Mouse (Mus musculus): ENCODE data around the gene Gnao1. TPM values are rescaled to one million over a fixed set of nuclear protein-coding genes. Genes with fewer than 3 reads are reported as not detected.

The Gnao1 gene
- polyA plus RNA-seq, 2 experiments, result 0.14 to 0.37 TPM

DNA sequence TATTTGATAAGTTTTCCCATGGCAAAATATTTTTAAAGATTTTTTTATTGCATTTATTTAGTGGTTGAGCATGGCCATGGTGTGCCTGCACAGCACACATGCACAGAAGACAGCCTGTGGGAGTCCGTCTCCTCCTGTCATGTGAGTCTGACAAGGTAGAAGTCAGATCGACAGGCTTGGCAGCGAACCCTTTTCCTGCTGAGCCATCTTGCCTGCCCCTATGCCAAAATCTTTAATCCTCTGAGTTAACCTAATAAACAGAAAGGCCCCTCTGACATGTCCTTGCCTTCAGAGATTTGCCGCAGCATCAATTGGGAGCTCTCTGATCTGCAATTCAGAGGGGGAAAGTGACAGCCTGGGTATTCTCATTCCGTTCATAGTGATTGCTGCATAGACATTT lies 26.0 kb downstream of the Gnao1 start:
- 56% methylated on average over 5 of the region's 5 CpGs for WGBS (ENCODE audit: insufficient replicate concordance)
- no peak overlapping the region for H3K9ac ChIP-seq (replicated peaks)
- H3K4me1 ChIP-seq (replicated peaks; ENCODE audit: control insufficient read depth in 2 of 2, insufficient read depth in 2 of 2, low read length in 1 of 2), result no peaks in the 10 kb centered on the region
- H3K4me3 ChIP-seq (ENCODE audit: insufficient read depth in 1 of 2, low read depth in 2 of 2, low read length in 2 of 2), result no peak overlapping the region
- H3K27ac ChIP-seq, result no peak overlapping the region
- no peaks in the 10 kb centered on the region for H3K9me3 ChIP-seq (ENCODE audit: control insufficient read depth, low read length)
- H3K27me3 ChIP-seq (ENCODE audit: control insufficient read depth, insufficient read depth, low read length), result no peaks in the 10 kb centered on the region
- no peaks in the 10 kb centered on the region for H3K36me3 ChIP-seq (replicated peaks; ENCODE audit: control insufficient read depth, insufficient read depth, low read depth)
- DNase-seq (ENCODE audit: low read depth in 3 of 3, low spot score in 3 of 3) (no peak), ATAC-seq (ENCODE audit: insufficient read depth) (no peak)
- no peak overlapping the region for H3K4me2 ChIP-seq (ENCODE audit: low read depth)
- TF ChIP-seq EP300 (IDR thresholded peaks at IDR 0.05; ENCODE audit: low read depth), result no peak

DNA sequence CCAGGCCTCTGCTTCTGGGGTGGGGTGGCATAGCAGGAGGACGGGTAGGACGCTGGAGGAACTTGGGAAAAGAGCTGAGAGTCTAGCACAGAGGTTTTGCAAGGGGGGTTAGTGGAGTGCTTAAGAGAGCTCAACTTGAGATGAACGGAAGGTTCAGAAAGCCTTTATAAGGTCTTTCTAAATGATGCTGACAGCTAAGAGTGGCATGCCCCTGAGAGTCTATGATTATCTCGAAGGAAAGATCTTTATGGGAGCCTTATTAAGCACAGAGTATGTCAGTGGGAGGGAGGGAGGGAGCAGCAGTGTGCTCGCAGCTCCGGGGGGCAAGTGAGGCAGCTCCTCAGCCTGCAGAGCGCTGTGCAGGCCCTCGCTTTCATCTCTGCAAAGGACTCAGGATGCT lies 29.3 kb downstream of the Gnao1 start:
- no peaks in the 10 kb centered on the region for H3K36me3 ChIP-seq (replicated peaks; ENCODE audit: control insufficient read depth, insufficient read depth, low read depth)

DNA sequence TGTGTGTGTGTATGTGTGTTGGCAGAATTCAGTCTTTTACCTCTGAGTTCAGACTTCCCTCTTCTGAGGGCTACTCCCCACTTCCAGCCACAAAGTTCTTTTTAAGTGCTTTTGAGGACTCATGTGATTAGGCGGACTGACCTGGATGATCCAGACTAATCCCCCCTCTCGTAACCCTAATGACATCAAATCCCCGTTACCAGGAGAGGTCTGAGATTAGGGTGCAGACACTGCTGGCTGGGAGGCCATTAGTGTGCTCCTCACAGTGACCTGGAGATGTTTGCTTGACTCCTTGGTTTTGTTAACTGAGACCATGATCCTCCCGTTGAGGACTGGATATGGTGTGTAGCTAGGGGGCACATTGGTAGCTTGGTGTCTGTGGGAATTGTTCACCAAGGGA lies 30.7 kb downstream of the Gnao1 start:
- DNase-seq (ENCODE audit: low read depth in 3 of 3, low spot score in 3 of 3), result no peak
- H3K4me3 ChIP-seq (ENCODE audit: insufficient read depth in 1 of 2, low read depth in 2 of 2, low read length in 2 of 2), result no peak overlapping the region
- WGBS (ENCODE audit: insufficient replicate concordance), result 36% methylated on average over 4 of the region's 4 CpGs
- peaks cover 0 to 4% of the 10 kb centered on the region in 2 experiments; a peak in 1 of 4 replicates for H3K4me1 ChIP-seq (replicated peaks; ENCODE audit: control insufficient read depth in 2 of 2, insufficient read depth in 2 of 2, low read length in 1 of 2)
- ATAC-seq (ENCODE audit: insufficient read depth), result no peak
- H3K27me3 ChIP-seq (ENCODE audit: control insufficient read depth, insufficient read depth, low read length), result no peaks in the 10 kb centered on the region
- TF ChIP-seq EP300 (IDR thresholded peaks at IDR 0.05; ENCODE audit: low read depth), result no peak
- no peak for TF ChIP-seq CTCF (IDR thresholded peaks at IDR 0.05; ENCODE audit: low read depth)
- H3K9ac ChIP-seq (replicated peaks), result no peak overlapping the region
- no peak overlapping the region for H3K4me2 ChIP-seq (ENCODE audit: low read depth)
- no peaks in the 10 kb centered on the region for H3K36me3 ChIP-seq (replicated peaks; ENCODE audit: control insufficient read depth, insufficient read depth, low read depth)
- H3K27ac ChIP-seq, result no peak overlapping the region
- H3K9me3 ChIP-seq (ENCODE audit: control insufficient read depth, low read length), result no peaks in the 10 kb centered on the region

More for the DNA sequence above, 29.3 kb downstream of the Gnao1 start:
- no peaks in the 10 kb centered on the region for H3K27me3 ChIP-seq (ENCODE audit: control insufficient read depth, insufficient read depth, low read length)
- no peak for TF ChIP-seq EP300 (IDR thresholded peaks at IDR 0.05; ENCODE audit: low read depth)
- no peak for TF ChIP-seq CTCF (IDR thresholded peaks at IDR 0.05; ENCODE audit: low read depth)
- H3K4me3 ChIP-seq (ENCODE audit: insufficient read depth in 1 of 2, low read depth in 2 of 2, low read length in 2 of 2), result no peak overlapping the region
- ATAC-seq (ENCODE audit: insufficient read depth), result no peak
- WGBS (ENCODE audit: insufficient replicate concordance), result 46% methylated on average over 8 of the region's 8 CpGs
- H3K9me3 ChIP-seq (ENCODE audit: control insufficient read depth, low read length), result no peaks in the 10 kb centered on the region
- DNase-seq (ENCODE audit: low read depth in 3 of 3, low spot score in 3 of 3), result no peak
- no peak overlapping the region for H3K4me2 ChIP-seq (ENCODE audit: low read depth)
- no peak overlapping the region for H3K27ac ChIP-seq
- H3K9ac ChIP-seq (replicated peaks), result no peak overlapping the region
- no peaks in the 10 kb centered on the region for H3K4me1 ChIP-seq (replicated peaks; ENCODE audit: control insufficient read depth in 2 of 2, insufficient read depth in 2 of 2, low read length in 1 of 2)

DNA sequence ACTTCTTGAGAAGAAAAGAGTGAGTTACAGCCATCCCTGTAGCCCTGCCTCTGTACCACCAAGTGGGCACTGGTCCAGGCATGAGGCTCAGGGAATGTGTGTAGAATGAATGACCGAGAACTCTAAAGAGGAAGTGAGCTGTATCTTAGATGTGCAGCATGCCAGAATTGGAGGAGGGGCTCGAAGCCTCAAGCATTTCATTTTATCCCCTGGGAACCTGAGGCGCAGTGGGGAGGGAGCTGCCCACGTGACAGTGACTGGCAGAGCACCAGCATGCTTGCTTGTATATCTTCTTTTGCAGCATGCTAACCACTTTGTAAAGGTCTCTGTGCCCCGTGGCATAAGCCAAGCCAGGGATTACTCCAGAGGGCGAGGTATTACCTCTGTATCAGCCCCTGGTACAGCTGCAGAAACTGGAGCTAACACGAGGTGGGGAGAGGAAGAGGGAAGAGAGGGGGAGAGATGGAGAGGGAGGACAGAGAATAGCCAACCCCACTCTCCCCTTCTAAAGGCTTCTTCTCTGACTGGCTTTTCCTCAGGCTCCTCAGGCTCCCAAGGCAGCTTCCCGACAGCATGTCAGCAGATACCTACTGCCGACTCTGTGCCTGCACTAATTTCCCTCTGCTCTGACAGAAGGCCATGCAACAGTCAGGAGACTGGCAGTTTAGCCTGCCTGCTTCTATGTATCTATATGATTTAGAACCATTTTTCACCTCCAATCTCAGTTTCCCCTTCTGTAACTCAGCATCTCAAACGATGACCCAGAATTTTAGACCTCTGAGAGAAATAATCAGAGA lies 31.4 kb downstream of the Gnao1 start:
- WGBS (ENCODE audit: insufficient replicate concordance), result 22% methylated on average over 10 of the region's 10 CpGs

GRCm38 (mm10) chr8:93842574-93842973 lies 32.8 kb downstream of the Gnao1 start:
- DNase-seq (ENCODE audit: low read depth in 3 of 3, low spot score in 3 of 3) (no peak), ATAC-seq (ENCODE audit: insufficient read depth) (no peak)
- Histone ChIP-seq H3K4me1 (replicated peaks; ENCODE audit: control insufficient read depth in 2 of 2, insufficient read depth in 2 of 2, low read length in 1 of 2) (peaks cover 0 to 4% of the 10 kb centered on the region in 2 experiments; a peak in 1 of 4 replicates), H3K9me3 (ENCODE audit: control insufficient read depth, low read length) (no peaks in the 10 kb centered on the region), H3K27ac (no peak overlapping the region), H3K4me2 (ENCODE audit: low read depth) (no peak overlapping the region), H3K36me3 (replicated peaks; ENCODE audit: control insufficient read depth, insufficient read depth, low read depth) (no peaks in the 10 kb centered on the region), H3K4me3 (ENCODE audit: insufficient read depth in 1 of 2, low read depth in 2 of 2, low read length in 2 of 2) (no peak overlapping the region), H3K9ac (replicated peaks) (no peak overlapping the region), H3K27me3 (ENCODE audit: control insufficient read depth, insufficient read depth, low read length) (no peaks in the 10 kb centered on the region)
- no peak for TF ChIP-seq CTCF (IDR thresholded peaks at IDR 0.05; ENCODE audit: low read depth)
- no peak for TF ChIP-seq EP300 (IDR thresholded peaks at IDR 0.05; ENCODE audit: low read depth)
- 62% methylated on average over 4 of the region's 4 CpGs for WGBS (ENCODE audit: insufficient replicate concordance)

More for the DNA sequence above, 31.4 kb downstream of the Gnao1 start:
- no peaks in the 10 kb centered on the region for H3K27me3 ChIP-seq (ENCODE audit: control insufficient read depth, insufficient read depth, low read length)
- H3K36me3 ChIP-seq (replicated peaks; ENCODE audit: control insufficient read depth, insufficient read depth, low read depth), result no peaks in the 10 kb centered on the region
- no peak overlapping the region for H3K4me3 ChIP-seq (ENCODE audit: insufficient read depth in 1 of 2, low read depth in 2 of 2, low read length in 2 of 2)
- ATAC-seq (ENCODE audit: insufficient read depth), result no peak
- no peaks in the 10 kb centered on the region for H3K9me3 ChIP-seq (ENCODE audit: control insufficient read depth, low read length)
- DNase-seq (ENCODE audit: low read depth in 3 of 3, low spot score in 3 of 3), result no peak
- no peak overlapping the region for H3K4me2 ChIP-seq (ENCODE audit: low read depth)
- no peak for TF ChIP-seq CTCF (IDR thresholded peaks at IDR 0.05; ENCODE audit: low read depth)
- TF ChIP-seq EP300 (IDR thresholded peaks at IDR 0.05; ENCODE audit: low read depth), result no peak
- peaks cover 0 to 4% of the 10 kb centered on the region in 2 experiments; a peak in 1 of 4 replicates for H3K4me1 ChIP-seq (replicated peaks; ENCODE audit: control insufficient read depth in 2 of 2, insufficient read depth in 2 of 2, low read length in 1 of 2)
- no peak overlapping the region for H3K9ac ChIP-seq (replicated peaks)
- no peak overlapping the region for H3K27ac ChIP-seq
